Mouse (Mus musculus) forebrain, embryonic 16.5 days (tissue): Measurements from ENCODE around the gene Adam23. TPM values are rescaled to one million over a fixed set of nuclear protein-coding genes. Genes with fewer than 3 reads are reported as not detected.

Experiments used
- ATAC-seq: fragments of 200-750 bp; cut with Nextera tagmentation; 2 replicates; pipeline ENCODE4 v1.8.0; 2017; ENCODE audit warnings: mild to moderate bottlenecking, moderate library complexity
- H3K27ac ChIP-seq: fragments of 300-500 bp; sonication (generic); 2 replicates; pipeline ENCODE4 v1.5.1; 2014; ENCODE audit warnings: low read length, control low read depth
- H3K27me3 ChIP-seq: fragments of 300-500 bp; sonication (generic); replicated peaks from 2 replicates; pipeline ENCODE4 v1.6.1; 2014; ENCODE audit warnings: low read length; ENCODE audit not compliant: control insufficient read depth, insufficient read depth
- H3K36me3 ChIP-seq: fragments of 300-500 bp; sonication (generic); 2 replicates; pipeline ENCODE4 v1.6.1; 2014; ENCODE audit not compliant: control insufficient read depth, insufficient read depth
- H3K4me1 ChIP-seq: fragments of 300-500 bp; sonication (generic); replicated peaks from 2 replicates; pipeline ENCODE4 v1.6.1; 2014; ENCODE audit warnings: low read length; ENCODE audit not compliant: control insufficient read depth, insufficient read depth
- H3K4me2 ChIP-seq: fragments of 300-500 bp; sonication (generic); 2 replicates; pipeline ENCODE4 v1.6.1; 2014; ENCODE audit warnings: mild to moderate bottlenecking, low read length, control low read depth
- H3K4me3 ChIP-seq: fragments of 300-500 bp; sonication (generic); replicated peaks from 2 replicates; pipeline ENCODE4 v1.5.1; 2014; ENCODE audit warnings: mild to moderate bottlenecking, low read length, control low read depth
- H3K9ac ChIP-seq: fragments of 300-500 bp; sonication (generic); replicated peaks from 2 replicates; pipeline ENCODE4 v1.6.1; 2014; ENCODE audit warnings: low read depth, low read length, control low read depth
- H3K9me3 ChIP-seq: fragments of 300-500 bp; sonication (generic); 2 replicates; pipeline ENCODE4 v1.6.1; 2016; ENCODE audit warnings: low read length; ENCODE audit not compliant: control insufficient read depth
- WGBS: fragments of 180-500 bp; shearing (Covaris S2); extraction: QIAGEN DNeasy Blood & Tissue Kit; methylation state at CpG from one replicate; pipeline ENCODE4 v1.1.7; 2014; 5-methylcytosine and 5-hydroxymethylcytosine counted together
- polyA plus RNA-seq: library from polyadenylated mRNA; unstranded; fragments of >200 nt; fragmentation: Nextera tagmentation; extraction: Ambion mirVana; gene quantifications from 2 replicates; pipeline ENCODE4 v1.2.1, GENCODE M21; 2015

Gene Adam23
- polyA plus RNA-seq, 1 experiment from 2014 or later = 12.1 TPM

DNA sequence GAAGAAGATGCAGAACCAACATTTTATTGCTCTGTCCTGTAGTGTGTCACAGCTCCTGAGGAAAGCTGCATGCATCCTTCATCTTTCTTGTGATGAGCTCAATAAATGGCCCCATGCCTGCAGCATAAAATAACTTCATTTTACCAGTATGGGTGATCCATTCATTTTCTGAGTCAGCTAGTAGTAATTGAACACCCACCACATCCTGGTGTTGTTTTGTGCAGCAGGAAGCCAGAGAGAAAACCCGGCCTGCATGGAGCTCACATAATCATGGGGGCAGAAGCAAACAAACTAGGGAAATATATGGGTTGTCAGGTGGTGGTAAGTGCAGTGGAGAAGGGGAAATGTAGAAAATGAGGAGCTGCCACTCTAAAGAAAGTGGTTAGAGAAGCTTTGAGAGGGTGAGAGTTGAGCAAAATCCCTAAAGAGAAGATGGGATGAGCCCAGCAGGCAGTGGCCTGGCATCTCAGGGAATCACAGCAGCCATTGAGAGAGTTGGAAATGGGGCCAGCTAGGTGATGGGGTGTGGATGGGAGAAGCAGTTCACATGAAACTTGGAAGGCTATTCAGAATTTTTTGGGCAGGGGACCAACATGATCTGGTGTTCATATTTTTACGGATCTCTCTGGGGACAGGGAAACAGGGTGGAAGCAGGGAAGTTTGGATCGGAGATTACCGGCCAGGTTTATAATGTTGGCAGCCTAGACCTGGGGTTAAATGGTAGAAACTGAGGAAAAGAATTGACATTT lies 116.3 kb downstream of the Adam23 start:
- Histone ChIP-seq H3K27ac (no peak overlapping the region), H3K9ac (no peak overlapping the region), H3K27me3 (no peaks in the 10 kb centered on the region), H3K4me1 (0 out of 2 replicates have a peak, but pooled peaks cover 3% of the 10 kb centered on the region), H3K36me3 (no peaks in the 10 kb centered on the region), H3K9me3 (no peaks in the 10 kb centered on the region), H3K4me2 (no peak overlapping the region), H3K4me3 (no peak overlapping the region)
- 82% methylated on average over 4 of the region's 4 CpGs for WGBS
- ATAC-seq = no peak

DNA sequence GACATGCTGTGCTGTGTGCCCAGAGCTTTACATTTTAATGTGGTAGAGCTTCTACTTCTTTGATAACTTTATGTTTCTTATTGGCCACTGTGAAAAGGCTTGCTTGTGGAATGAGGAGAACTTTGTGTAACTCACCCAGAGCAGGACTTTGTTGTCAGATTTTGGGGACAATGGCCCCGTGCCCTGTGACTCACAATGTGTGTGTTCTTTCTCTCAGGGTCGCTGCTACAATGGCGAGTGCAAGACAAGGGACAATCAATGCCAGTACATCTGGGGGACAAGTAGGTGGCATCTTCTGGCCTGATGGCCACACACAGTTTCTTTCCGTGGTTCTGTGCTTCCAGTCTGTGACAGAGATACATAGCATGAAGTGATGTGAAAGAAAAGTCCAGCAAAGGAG lies 118.2 kb downstream of the Adam23 start:
- Histone ChIP-seq H3K36me3 (no peaks in the 10 kb centered on the region), H3K4me3 (no peak overlapping the region), H3K27ac (no peak overlapping the region), H3K9ac (no peak overlapping the region), H3K9me3 (no peaks in the 10 kb centered on the region), H3K27me3 (no peaks in the 10 kb centered on the region), H3K4me2 (no peak overlapping the region), H3K4me1 (0 out of 2 replicates have a peak, but pooled peaks cover 3% of the 10 kb centered on the region)
- 28% methylated on average over 4 of the region's 4 CpGs for WGBS
- no peak for ATAC-seq

DNA sequence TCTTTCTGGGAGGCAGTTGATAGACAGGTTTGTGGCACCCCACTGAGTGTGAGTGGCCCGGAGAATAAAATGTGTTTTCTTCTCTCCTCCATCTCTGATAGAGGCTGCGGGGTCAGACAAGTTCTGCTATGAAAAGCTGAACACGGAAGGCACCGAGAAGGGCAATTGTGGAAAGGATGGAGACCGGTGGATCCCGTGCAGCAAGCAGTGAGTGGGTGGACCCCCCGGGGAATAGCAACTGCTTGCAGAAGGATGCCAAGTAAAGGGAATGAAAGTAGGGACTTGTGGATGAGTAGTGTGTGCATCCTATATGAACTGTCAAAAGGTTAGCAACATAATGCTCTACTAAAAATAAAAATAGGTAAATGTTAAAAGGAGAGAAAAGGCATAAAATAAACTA lies 120.8 kb downstream of the Adam23 start:
- peaks cover 3% of the 10 kb centered on the region; the same call in 1 of the 2 replicates for H3K4me1 ChIP-seq
- no peaks in the 10 kb centered on the region for H3K36me3 ChIP-seq
- H3K9me3 ChIP-seq = no peaks in the 10 kb centered on the region
- no peak overlapping the region for H3K4me3 ChIP-seq
- H3K4me2 ChIP-seq = no peak overlapping the region
- no peak overlapping the region for H3K9ac ChIP-seq
- no peaks in the 10 kb centered on the region for H3K27me3 ChIP-seq
- ATAC-seq = no peak
- WGBS = 13% methylated on average over 7 of the region's 7 CpGs
- H3K27ac ChIP-seq = no peak overlapping the region

DNA sequence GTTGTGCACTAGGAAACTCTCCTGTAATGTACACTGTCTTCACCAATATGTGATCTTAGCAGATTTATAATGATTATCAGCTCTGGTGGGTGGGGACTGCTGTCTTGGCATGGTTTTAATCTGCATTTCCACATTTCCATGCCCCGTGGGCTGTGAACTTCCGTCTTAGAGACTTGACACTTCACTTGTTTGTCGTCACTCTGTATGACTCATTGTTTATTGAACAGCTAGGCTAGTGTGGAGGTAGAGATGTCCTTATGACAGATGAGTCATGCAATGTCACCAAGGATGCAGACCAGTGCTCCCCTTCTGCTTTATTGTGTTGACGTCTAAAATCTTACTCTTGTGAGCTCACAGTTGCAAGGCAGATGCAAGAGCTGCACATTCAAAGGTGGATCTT lies 121.3 kb downstream of the Adam23 start:
- ATAC-seq = no peak
- H3K4me2 ChIP-seq = no peak overlapping the region
- no peaks in the 10 kb centered on the region for H3K9me3 ChIP-seq
- H3K27ac ChIP-seq = no peak overlapping the region
- peaks cover 7% of the 10 kb centered on the region; the same call in 1 of the 2 replicates for H3K4me1 ChIP-seq
- H3K27me3 ChIP-seq = no peaks in the 10 kb centered on the region
- H3K4me3 ChIP-seq = no peak overlapping the region
- no peaks in the 10 kb centered on the region for H3K36me3 ChIP-seq
- H3K9ac ChIP-seq = no peak overlapping the region
- WGBS = 56% methylated on average over 4 of the region's 4 CpGs

DNA sequence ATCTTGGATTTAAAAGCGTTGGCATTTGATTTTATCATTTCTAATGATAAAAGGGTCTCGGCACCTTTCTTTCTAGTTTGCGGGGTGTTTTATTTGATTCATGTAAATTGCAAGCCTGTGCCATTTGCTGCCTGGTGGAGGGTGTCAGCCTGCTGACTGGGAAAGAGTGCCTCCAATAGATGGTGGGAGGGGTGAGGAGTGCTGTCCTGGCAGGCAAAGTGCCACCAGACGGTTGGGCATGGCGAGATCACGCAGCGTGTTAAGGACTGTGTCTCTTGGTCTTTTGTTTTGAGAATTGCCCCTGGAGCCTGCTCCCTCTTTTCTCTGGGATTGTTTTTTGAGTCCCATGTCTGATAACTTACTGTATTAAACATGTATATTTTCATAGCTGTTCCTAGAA lies 126.5 kb downstream of the Adam23 start:
- H3K9me3 ChIP-seq = no peaks in the 10 kb centered on the region
- no peaks in the 10 kb centered on the region for H3K27me3 ChIP-seq
- peak; percentile 79 for ATAC-seq
- no peaks in the 10 kb centered on the region for H3K36me3 ChIP-seq
- H3K4me3 ChIP-seq = no peak overlapping the region
- no peak overlapping the region for H3K4me2 ChIP-seq
- no peak overlapping the region for H3K9ac ChIP-seq
- no peak overlapping the region for H3K27ac ChIP-seq
- H3K4me1 ChIP-seq = peaks cover 25% of the 10 kb centered on the region
- 18% methylated on average over 7 of the region's 7 CpGs for WGBS

DNA sequence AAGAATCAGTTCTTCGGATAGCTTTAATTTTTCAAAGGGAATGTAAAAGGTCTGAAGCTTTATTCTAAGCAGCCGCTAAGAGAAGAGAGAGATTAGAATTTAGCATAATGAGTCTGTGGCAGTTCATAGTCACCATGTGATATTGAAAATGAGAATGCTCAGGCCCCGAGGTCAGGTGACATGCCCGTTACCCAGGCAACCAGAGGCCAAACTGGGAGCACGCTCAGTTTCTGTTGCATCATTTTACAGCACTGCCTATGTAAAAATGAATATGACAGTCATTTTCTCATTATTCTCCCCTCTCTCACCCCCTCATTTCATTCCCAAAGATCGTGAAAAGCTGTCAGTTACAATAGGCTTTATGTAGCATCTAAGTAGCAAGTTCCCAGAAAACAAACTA lies 127.7 kb downstream of the Adam23 start:
- 5% methylated on average over 6 of the region's 6 CpGs for WGBS

DNA sequence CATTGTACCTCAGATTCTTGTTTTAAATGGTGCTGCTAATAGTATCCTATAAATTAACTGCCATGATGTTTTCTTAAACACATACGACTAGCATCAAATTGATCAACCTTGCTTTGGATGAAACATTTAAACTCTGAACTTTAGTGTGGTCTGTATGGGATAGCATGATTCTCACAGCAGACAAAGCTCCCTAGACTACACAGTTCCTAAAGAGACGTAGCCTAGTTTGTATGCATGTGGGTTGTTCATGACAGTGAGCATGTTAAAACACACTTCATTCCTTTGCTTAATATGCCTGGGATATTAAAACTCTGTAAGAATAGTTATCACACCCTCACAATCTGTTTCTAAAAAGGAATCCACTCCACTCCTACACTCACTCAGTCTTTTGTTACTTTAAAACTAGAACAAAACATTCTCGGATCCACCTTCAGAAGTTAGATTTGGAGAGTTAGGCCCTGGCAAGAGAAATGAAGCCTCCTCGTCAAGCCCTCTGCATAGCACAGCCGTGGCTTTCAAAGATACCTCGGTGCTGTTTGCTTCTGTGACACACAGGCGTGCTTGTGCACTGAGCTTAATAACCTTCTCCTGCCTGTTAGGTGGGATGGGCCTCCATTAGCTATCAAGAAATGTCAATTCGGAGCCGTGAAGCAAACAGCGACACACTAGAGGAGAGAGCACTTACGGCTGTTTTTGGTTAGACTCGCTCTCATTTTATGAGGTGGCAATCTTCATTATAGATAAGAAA lies 128.3 kb downstream of the Adam23 start:
- Histone ChIP-seq H3K27me3 (no peaks in the 10 kb centered on the region), H3K36me3 (no peaks in the 10 kb centered on the region), H3K9ac (no peak overlapping the region), H3K4me3 (no peak overlapping the region), H3K27ac (no peak overlapping the region), H3K4me2 (no peak overlapping the region), H3K4me1 (peaks cover 25% of the 10 kb centered on the region), H3K9me3 (no peaks in the 10 kb centered on the region)
- ATAC-seq = peak; percentile 29
- WGBS = 46% methylated on average over 12 of the region's 12 CpGs

More for the DNA sequence above, 127.7 kb downstream of the Adam23 start:
- Histone ChIP-seq H3K9ac (no peak overlapping the region), H3K27ac (no peak overlapping the region), H3K36me3 (no peaks in the 10 kb centered on the region), H3K4me3 (no peak overlapping the region), H3K4me1 (peaks cover 25% of the 10 kb centered on the region), H3K27me3 (no peaks in the 10 kb centered on the region), H3K9me3 (no peaks in the 10 kb centered on the region), H3K4me2 (no peak overlapping the region)
- peak; percentile 76 for ATAC-seq

DNA sequence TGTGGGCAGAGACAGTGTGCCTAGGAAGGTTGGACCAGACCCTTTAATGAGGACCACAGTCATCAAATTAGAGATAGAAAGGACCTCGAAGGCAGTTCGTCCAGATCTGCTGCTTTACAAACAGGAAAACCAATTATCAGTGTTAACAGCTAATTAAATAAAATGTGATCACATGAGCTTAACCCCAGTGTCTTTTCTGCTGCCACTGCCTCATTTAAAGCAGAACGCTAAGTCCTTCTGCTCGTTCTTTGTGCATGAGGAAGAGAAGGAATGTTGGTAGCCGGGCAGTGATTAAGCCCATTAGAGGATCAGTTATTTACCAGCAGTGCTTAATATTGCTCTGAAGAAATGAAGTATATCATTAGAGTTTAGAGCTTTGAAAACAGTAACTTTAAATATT lies 131.1 kb downstream of the Adam23 start:
- Histone ChIP-seq H3K36me3 (no peaks in the 10 kb centered on the region), H3K4me1 (peaks cover 22% of the 10 kb centered on the region), H3K27me3 (no peaks in the 10 kb centered on the region), H3K9ac (no peak overlapping the region), H3K27ac (no peak overlapping the region), H3K4me3 (no peak overlapping the region), H3K9me3 (no peaks in the 10 kb centered on the region), H3K4me2 (no peak overlapping the region)
- WGBS = 7% methylated on average over 5 of the region's 5 CpGs
- ATAC-seq = no peak

DNA sequence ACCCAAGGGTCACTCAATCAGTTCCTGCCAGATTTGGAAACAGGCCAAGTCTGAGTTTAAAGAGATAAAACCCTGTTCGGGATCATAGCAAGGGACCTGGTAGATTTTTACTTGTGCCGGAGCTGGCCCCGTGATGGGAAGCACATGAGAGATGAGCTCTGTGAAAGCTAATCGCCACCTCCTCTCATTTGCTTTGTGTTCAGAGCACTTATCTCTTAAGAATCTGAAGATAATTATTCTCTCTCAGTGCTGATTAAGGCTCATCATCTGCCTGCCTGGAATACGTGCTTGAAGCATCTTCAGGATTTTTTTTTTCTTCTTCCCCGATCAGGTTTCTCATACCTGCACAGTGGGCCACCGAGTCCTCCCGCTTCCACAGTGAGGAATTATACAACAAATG lies 133.5 kb downstream of the Adam23 start:
- H3K9me3 ChIP-seq = no peaks in the 10 kb centered on the region
- H3K4me1 ChIP-seq = peaks cover under 1% of the 10 kb centered on the region; the same call in 1 of the 2 replicates
- ATAC-seq = peak; percentile 49
- no peak overlapping the region for H3K4me2 ChIP-seq
- H3K9ac ChIP-seq = no peak overlapping the region
- no peaks in the 10 kb centered on the region for H3K36me3 ChIP-seq
- 60% methylated on average over 8 of the region's 8 CpGs for WGBS
- H3K27me3 ChIP-seq = no peaks in the 10 kb centered on the region
- peak overlapping the region; percentile 43; the same call in 1 of the 2 replicates for H3K27ac ChIP-seq
- H3K4me3 ChIP-seq = no peak overlapping the region
